Mouse (Mus musculus) central nervous system, embryonic 18 days (tissue): ENCODE data around the gene Gm10663. TPM values are rescaled to one million over a fixed set of nuclear protein-coding genes. Genes with fewer than 3 reads are reported as not detected.

Experiments used
- polyA plus RNA-seq: library from polyadenylated mRNA; depleted of rRNA; stranded (reverse); fragments of >200 nt; gene quantifications from 2 replicates; pipeline ENCODE4 v1.2.3, GENCODE M21; 2012; rRNA removed

Gm10663 gene
- not detected in 2 replicates for polyA plus RNA-seq

DNA sequence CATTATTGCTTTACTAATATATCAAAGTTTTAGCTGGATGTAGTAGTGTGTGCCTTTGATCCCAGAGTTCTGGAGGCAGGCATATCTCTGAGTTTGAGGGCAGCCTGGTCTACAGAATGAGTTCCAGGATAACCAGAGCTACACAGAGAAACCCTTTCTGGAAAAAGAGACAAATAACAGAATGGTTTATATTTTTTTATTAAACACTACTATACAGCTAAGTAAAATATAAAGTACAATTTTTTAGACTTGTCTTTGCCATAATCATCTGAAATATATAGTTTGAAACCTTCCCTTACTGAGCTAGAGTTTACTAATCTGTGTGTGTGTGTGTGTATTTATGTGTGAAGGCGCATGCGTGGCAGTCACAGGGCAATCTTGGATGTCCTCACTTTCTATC is at the start of gene Gm10663:
Gm10663 (plus strand) TSS at position 301 of the 400 bp plus-strand sequence.

DNA sequence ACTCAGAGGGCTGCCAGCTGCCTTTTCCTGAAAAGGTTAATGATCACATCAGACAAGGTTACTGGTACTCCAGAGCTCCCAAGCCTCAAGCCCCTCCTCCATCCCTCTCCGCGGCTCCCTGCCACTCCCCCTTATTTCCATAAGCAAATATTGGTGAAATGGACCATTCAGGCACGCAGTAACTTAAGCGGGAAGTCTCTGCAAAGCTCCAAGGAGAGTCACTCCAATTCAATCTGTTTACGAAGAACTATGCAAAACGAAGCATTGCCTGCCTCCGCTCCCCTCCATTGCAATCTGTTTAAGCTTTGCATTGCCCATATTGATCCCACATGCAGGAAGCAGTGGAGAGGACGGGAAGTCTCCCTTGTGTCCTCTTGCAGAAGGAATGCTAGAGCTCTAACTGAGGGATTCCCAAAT is 37.7 kb upstream of the Gm10663 start, which contains the start of gene Apela:
Apela (minus strand) TSS at position 220 of the 417 bp plus-strand sequence.

Other genes starting within 250 kb of the Gm10663 start
- gene Klhl2, start 225.0 kb upstream of the Gm10663 start, polyA plus RNA-seq = 65.5 and 72.1 TPM in 2 replicates
- gene Tmem192, start 127.8 kb upstream of the Gm10663 start, polyA plus RNA-seq = 17.2 and 17.8 TPM in 2 replicates
- not detected in 2 replicates for gene Trim75, start 87.2 kb upstream of the Gm10663 start, polyA plus RNA-seq
- gene Trim61, start 56.5 kb upstream of the Gm10663 start, polyA plus RNA-seq = not detected in 2 replicates
- not detected in 2 replicates for gene Trim60, start 56.4 kb upstream of the Gm10663 start, polyA plus RNA-seq
- gene Apela, start 37.7 kb upstream of the Gm10663 start, polyA plus RNA-seq = 0.72 and 0.96 TPM in 2 replicates
- gene BC030870, start 54.5 kb downstream of the Gm10663 start, polyA plus RNA-seq = not detected in 2 replicates